Mouse (Mus musculus): Measurements from ENCODE around the gene Mypop. TPM values are rescaled to one million over a fixed set of nuclear protein-coding genes. Genes with fewer than 3 reads are reported as not detected.

The Mypop gene
- polyA plus RNA-seq, 1 experiment from 2014 or later: 3.3 TPM

DNA sequence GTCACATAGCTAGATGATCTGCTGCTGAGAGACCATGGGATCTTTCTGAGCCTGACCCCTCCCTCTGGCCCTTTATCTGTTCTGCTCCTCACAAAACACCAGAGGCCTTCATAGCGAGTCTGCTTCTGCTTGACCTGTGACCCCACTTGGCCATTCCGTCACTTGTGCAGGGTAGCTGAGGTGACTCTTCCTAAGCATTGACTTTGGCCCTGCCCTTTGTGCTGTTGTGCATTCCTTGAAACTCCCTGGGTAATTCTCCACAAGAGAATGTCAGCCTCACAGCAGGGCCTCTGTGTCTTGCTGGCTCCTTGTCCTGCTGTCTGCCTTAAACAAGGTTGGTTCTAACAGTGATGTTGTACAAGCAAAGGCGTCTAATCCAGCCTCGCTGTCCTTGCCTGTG lies 40.6 kb downstream of the Mypop start:
- peaks cover 64% of the 10 kb centered on the region for H3K36me3 ChIP-seq (ENCODE audit: insufficient read depth, low read length)
- no peak; the same call in 1 of the 2 replicates for ATAC-seq (replicated peaks; ENCODE audit: low FRiP score, low read depth)

DNA sequence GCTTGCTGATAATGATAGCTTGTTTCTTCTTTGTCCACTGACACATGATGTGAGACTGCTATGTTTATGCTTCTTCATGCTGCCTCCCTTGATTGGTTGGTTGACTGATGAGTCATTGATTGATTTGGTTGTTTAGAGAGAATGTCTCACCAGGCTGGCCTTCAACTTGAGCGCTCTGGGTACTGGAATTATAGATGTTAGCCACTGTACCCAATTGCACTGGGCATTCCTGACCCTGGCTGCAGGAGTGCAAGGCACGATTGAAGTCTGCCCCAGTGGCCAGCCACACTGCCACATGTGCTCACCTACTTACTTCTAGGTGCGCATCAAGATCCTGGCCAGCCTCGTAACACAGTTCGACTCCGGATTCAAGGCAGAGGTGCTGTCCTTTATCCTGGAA lies 53.6 kb downstream of the Mypop start:
- Histone ChIP-seq H3K4me2 (ENCODE audit: low read length) (no peak overlapping the region), H3K27me3 (ENCODE audit: insufficient read depth, low read length) (no peaks in the 10 kb centered on the region), H3K9ac (ENCODE audit: low read depth, low read length) (no peak overlapping the region), H3K36me3 (ENCODE audit: insufficient read depth, low read length) (peaks cover 91% of the 10 kb centered on the region), H3K9me3 (replicated peaks; ENCODE audit: low read length) (no peaks in the 10 kb centered on the region), H3K4me3 (replicated peaks; ENCODE audit: low read depth, low read length) (no peak overlapping the region), H3K4me1 (replicated peaks; ENCODE audit: insufficient read depth, low read length) (no peaks in the 10 kb centered on the region), H3K27ac (no peak overlapping the region)
- WGBS: 96% methylated on average over 6 of the region's 6 CpGs
- DNase-seq (ENCODE audit: low spot score): no peak
- no peak for ATAC-seq (replicated peaks; ENCODE audit: low FRiP score, low read depth)
- TF ChIP-seq CTCF (IDR thresholded peaks at IDR 0.05; ENCODE audit: low read depth): no peak

More for the DNA sequence above, 40.6 kb downstream of the Mypop start:
- H3K9me3 ChIP-seq (replicated peaks; ENCODE audit: low read length): no peaks in the 10 kb centered on the region
- 85% methylated on average over 4 of the region's 4 CpGs for WGBS
- no peak overlapping the region for H3K4me3 ChIP-seq (replicated peaks; ENCODE audit: low read depth, low read length)
- DNase-seq (ENCODE audit: low spot score): no peak
- no peaks in the 10 kb centered on the region for H3K4me1 ChIP-seq (replicated peaks; ENCODE audit: insufficient read depth, low read length)
- no peak overlapping the region for H3K27ac ChIP-seq
- no peak for TF ChIP-seq CTCF (IDR thresholded peaks at IDR 0.05; ENCODE audit: low read depth)
- H3K9ac ChIP-seq (ENCODE audit: low read depth, low read length): no peak overlapping the region
- no peak overlapping the region for H3K4me2 ChIP-seq (ENCODE audit: low read length)
- H3K27me3 ChIP-seq (ENCODE audit: insufficient read depth, low read length): no peaks in the 10 kb centered on the region

DNA sequence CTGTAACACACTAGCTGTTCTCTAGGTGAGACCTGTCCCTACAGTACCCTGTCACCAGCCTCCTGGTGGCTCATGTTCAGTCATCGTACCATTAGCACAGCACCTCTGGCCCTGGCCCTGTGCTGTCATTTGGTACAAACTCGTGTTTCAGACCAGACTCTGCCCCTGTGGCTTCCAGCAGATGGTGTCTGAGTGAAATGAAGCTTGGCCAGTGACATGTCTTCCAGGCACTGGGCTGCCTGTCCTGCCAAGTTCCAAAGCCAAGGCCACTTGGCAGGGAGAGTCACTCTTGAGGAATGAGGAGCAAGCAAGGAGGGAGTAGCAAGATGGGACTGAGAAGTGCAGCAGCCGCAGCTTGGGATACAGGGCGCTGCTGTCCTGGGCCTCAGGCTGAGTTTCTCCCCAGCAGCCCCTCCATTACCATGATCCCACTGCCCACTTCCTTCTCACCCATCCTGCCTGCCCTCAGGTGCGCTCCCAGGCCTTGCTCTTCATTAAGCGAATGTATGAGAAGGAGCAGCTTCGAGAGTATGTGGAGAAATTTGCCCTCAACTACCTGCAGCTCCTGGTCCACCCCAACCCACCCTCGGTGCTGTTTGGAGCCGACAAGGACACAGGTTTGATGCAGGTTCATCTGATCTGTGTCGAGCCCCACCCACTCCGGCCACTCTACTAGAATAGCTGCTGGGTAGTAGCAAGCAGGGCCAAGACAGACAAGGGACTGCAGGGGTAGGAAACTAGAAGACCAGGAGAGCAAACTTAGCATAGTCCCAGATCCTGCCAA lies 55.4 kb downstream of the Mypop start:
- no peaks in the 10 kb centered on the region for H3K27me3 ChIP-seq (ENCODE audit: insufficient read depth, low read length)
- no peak for ATAC-seq (replicated peaks; ENCODE audit: low FRiP score, low read depth)
- H3K4me1 ChIP-seq (replicated peaks; ENCODE audit: insufficient read depth, low read length): no peaks in the 10 kb centered on the region
- H3K9me3 ChIP-seq (replicated peaks; ENCODE audit: low read length): no peaks in the 10 kb centered on the region
- no peak overlapping the region for H3K4me3 ChIP-seq (replicated peaks; ENCODE audit: low read depth, low read length)
- no peak overlapping the region for H3K27ac ChIP-seq
- no peak overlapping the region for H3K9ac ChIP-seq (ENCODE audit: low read depth, low read length)
- 91% methylated on average over 11 of the region's 11 CpGs for WGBS
- TF ChIP-seq CTCF (IDR thresholded peaks at IDR 0.05; ENCODE audit: low read depth): no peak
- H3K4me2 ChIP-seq (ENCODE audit: low read length): no peak overlapping the region
- H3K36me3 ChIP-seq (ENCODE audit: insufficient read depth, low read length): peaks cover 87% of the 10 kb centered on the region
- no peak for DNase-seq (ENCODE audit: low spot score)

DNA sequence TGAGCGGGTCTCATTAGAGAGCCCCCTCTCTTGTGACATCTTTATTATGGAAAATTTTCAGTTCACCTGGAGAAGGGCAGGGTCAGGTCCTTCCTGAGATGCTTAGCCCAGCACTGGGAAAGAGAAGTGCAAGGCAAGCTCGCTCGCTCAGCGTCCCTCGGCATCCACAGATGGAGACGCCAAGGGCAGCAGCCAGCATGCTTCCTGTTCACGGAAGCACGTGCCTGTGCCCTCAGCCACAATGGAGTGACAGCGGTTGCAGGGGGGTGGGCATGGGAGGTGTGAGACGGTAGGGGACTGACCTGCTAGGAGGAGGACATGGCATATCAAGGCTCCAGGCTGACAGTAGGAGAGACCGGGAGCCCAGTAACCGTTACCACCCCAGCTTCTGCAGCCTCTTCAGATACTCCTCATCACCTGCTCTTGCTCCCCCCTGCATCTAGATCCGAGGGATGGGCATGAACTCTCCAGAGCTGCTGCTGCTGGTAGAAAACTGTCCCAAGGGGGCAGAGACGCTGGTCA lies 57.0 kb downstream of the Mypop start:
- DNase-seq (ENCODE audit: low spot score) (no peak), ATAC-seq (replicated peaks; ENCODE audit: low FRiP score, low read depth) (no peak)
- Histone ChIP-seq H3K4me3 (replicated peaks; ENCODE audit: low read depth, low read length) (no peak overlapping the region), H3K27ac (no peak overlapping the region), H3K27me3 (ENCODE audit: insufficient read depth, low read length) (no peaks in the 10 kb centered on the region), H3K4me2 (ENCODE audit: low read length) (no peak overlapping the region), H3K9ac (ENCODE audit: low read depth, low read length) (no peak overlapping the region), H3K4me1 (replicated peaks; ENCODE audit: insufficient read depth, low read length) (no peaks in the 10 kb centered on the region), H3K36me3 (ENCODE audit: insufficient read depth, low read length) (peaks cover 78% of the 10 kb centered on the region), H3K9me3 (replicated peaks; ENCODE audit: low read length) (no peaks in the 10 kb centered on the region)
- no peak for TF ChIP-seq CTCF (IDR thresholded peaks at IDR 0.05; ENCODE audit: low read depth)
- WGBS: 89% methylated on average over 14 of the region's 14 CpGs

DNA sequence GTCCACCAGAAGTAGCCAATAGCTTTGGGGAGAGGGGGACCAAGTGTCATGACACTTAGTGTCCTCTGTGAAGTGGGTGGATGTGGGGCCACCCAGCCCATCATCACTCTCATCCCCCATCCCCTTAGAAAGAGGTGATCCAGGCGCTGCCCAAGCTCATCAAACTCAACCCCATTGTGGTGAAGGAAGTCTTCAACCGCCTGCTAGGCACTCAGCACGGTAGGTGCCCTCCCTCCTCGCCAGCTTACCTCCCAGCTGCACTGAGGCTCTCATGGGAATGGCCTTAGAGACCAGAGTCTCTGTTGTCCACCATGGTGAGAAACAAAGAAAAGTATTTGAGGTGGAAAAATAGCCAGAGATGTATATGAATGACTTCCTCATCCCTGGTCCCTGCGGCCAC lies 58.2 kb downstream of the Mypop start:
- Histone ChIP-seq H3K4me1 (replicated peaks; ENCODE audit: insufficient read depth, low read length) (no peaks in the 10 kb centered on the region), H3K9me3 (replicated peaks; ENCODE audit: low read length) (no peaks in the 10 kb centered on the region), H3K9ac (ENCODE audit: low read depth, low read length) (no peak overlapping the region), H3K27ac (no peak overlapping the region), H3K4me3 (replicated peaks; ENCODE audit: low read depth, low read length) (no peak overlapping the region), H3K36me3 (ENCODE audit: insufficient read depth, low read length) (peaks cover 67% of the 10 kb centered on the region), H3K27me3 (ENCODE audit: insufficient read depth, low read length) (no peaks in the 10 kb centered on the region), H3K4me2 (ENCODE audit: low read length) (no peak overlapping the region)
- WGBS: 87% methylated on average over 5 of the region's 5 CpGs
- no peak for TF ChIP-seq CTCF (IDR thresholded peaks at IDR 0.05; ENCODE audit: low read depth)
- DNase-seq (ENCODE audit: low spot score) (no peak), ATAC-seq (replicated peaks; ENCODE audit: low FRiP score, low read depth) (no peak)

DNA sequence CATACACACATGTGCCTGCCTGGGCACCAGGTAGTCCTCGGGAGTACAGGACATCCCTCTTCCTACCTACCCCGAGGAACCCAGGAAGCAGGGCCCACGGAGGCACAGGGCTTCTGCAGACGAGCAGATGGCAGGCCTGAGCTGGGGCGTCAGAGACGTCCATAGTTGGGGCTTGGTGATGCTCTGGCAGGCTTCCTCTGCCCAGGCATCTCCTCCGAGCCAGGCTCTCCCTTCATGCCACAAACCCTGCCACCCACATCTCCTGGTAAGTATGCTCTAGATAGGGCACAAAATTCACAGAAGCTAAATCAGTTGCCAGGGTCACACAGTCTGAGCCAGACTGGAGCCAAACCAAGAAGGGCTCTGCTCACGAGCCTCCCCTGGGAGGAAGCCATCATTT lies 59.1 kb downstream of the Mypop start:
- TF ChIP-seq CTCF (IDR thresholded peaks at IDR 0.05; ENCODE audit: low read depth): no peak
- WGBS: 88% methylated on average over 8 of the region's 8 CpGs
- H3K4me2 ChIP-seq (ENCODE audit: low read length): no peak overlapping the region
- H3K4me1 ChIP-seq (replicated peaks; ENCODE audit: insufficient read depth, low read length): no peaks in the 10 kb centered on the region
- no peak overlapping the region for H3K4me3 ChIP-seq (replicated peaks; ENCODE audit: low read depth, low read length)
- H3K27ac ChIP-seq: no peak overlapping the region
- H3K27me3 ChIP-seq (ENCODE audit: insufficient read depth, low read length): no peaks in the 10 kb centered on the region
- ATAC-seq (replicated peaks; ENCODE audit: low FRiP score, low read depth) (no peak), DNase-seq (ENCODE audit: low spot score) (no peak)
- no peaks in the 10 kb centered on the region for H3K9me3 ChIP-seq (replicated peaks; ENCODE audit: low read length)
- peaks cover 58% of the 10 kb centered on the region for H3K36me3 ChIP-seq (ENCODE audit: insufficient read depth, low read length)
- no peak overlapping the region for H3K9ac ChIP-seq (ENCODE audit: low read depth, low read length)

All from kidney, postnatal 0 days (tissue).